Mouse (Mus musculus): ENCODE measurements at regions not wholly inside any gene's neighbourhood (a gene's known extent, or its start where the extent isn't known, plus 50 kb on each side); places are given as distances from the start of the nearest gene placed in this dataset.

DNA sequence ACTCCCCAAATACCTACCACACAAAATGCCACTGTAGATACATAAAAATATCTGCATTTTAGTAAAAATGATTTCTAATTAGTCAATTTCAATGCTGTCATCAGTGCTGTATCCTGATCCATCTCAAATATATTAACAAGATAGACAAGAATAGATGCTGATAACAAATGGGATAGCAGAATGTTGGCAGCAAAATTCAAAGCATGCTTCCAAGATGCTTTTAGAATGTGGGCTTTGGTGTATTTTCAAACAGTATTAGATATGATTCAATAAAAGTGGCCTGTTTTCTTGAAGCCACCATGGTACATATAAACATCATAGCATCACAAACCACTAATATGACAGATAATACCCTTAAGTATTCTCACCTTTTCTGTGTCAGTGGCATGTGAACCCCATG lies 597.6 kb downstream of the Cenpc1 start:
- no peak for DNase-seq (ENCODE audit: low spot score in 2 of 2)

DNA sequence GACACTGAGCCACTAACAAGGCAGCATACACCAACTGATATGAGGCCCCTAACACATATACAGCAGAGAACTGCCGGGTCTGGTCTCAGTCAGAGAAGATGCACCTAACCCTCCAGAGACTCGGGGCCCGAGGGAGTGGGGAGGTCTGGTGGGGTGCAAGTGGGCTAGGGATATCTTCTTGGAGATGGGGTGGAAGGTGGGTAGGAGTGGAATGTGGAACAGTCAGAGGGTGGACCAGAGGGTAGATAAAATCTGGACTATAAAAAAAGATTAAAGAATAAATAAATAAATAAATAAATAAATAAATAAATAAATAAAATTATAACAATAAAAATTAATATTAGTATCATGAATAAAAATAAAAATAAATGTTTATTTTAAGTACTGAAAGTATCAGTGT lies 598.2 kb downstream of the Cenpc1 start:
- no peak for DNase-seq (ENCODE audit: low spot score in 2 of 2)
